Mouse (Mus musculus) macrophage (primary cell): ENCODE results near the gene Aasdh. TPM values are rescaled to one million over a fixed set of nuclear protein-coding genes. Genes with fewer than 3 reads are reported as not detected.

Experiments
- H3K27ac ChIP-seq: fragments of 350-480 bp; formaldehyde crosslinking; 2 replicates; pipeline ENCODE4 v1.9.0; 2021
- H3K36me3 ChIP-seq: fragments of 350-480 bp; formaldehyde crosslinking; 2 replicates; pipeline ENCODE4 v1.9.0; 2021; ENCODE audit errors: inconsistent target
- H3K4me3 ChIP-seq: fragments of 350-480 bp; formaldehyde crosslinking; 2 replicates; pipeline ENCODE4 v1.9.0; 2021; ENCODE audit errors: inconsistent target
- H3K79me2 ChIP-seq: fragments of 350-480 bp; formaldehyde crosslinking; 2 replicates; pipeline ENCODE4 v1.9.0; 2021; ENCODE audit errors: inconsistent target
- WGBS: methylation state at CpG from one replicate; pipeline ENCODE4 v1.1.7; 2026; ENCODE audit warnings: inconsistent platforms; ENCODE audit not compliant: missing documents; 5-methylcytosine and 5-hydroxymethylcytosine counted together
- polyA plus RNA-seq: library from polyadenylated mRNA; stranded (reverse); fragments of 250-400 nt; gene quantifications from 3 replicates; pipeline ENCODE4 v1.2.4, GENCODE M21; 2018; ENCODE audit warnings: inconsistent platforms
- total RNA-seq, 78 experiments: library from RNA; depleted of rRNA; stranded (reverse); fragments of 250-400 nt; gene quantifications; 1 replicate in 9 of 78; 2 replicates in 24 of 78; 3 replicates in 43 of 78; 4 replicates in 2 of 78; pipeline ENCODE4 v1.2.4; 2018; ENCODE audit warnings: inconsistent platforms in 56 of 78

Aasdh gene
- total RNA-seq (2018; cell fraction: chromatin; rRNA removed), result 100 to 1,000 TPM in 1 of 26 experiments, 10 to 100 TPM in 25; 17.6 to 103 (median 53.9) TPM
- total RNA-seq (2018; cell fraction: cytosol; rRNA removed), result 1 to 10 TPM; 2.1 to 8.2 (median 4.8) TPM
- 10 to 100 TPM in 25 of 26 experiments, 1 to 10 TPM in 1; 8.7 to 65.7 (median 35.5) TPM for total RNA-seq (2018; cell fraction: nucleus; rRNA removed)
- polyA plus RNA-seq, result 2.9 to 8.2 TPM (median 7.4 TPM) in 3 replicates

GRCm38 (mm10) chr5:76905405-76906154 is at the start of gene Aasdh:
Aasdh (minus strand) TSS chr5:76905514.
- Histone ChIP-seq H3K27ac (peak within 1 kb of the TSS; percentile 74), H3K79me2 (no peaks in the 10 kb centered on the region), H3K4me3 (peak within 1 kb of the TSS; percentile 87), H3K36me3 (no peaks in the 10 kb centered on the region)
- WGBS, result under 1% methylated on average over 47 of the region's 47 CpGs

GRCm38 (mm10) chr5:76954271-76954900 is 49.1 kb upstream of the Aasdh start:
- peaks cover 26% of the 10 kb centered on the region for H3K36me3 ChIP-seq
- H3K79me2 ChIP-seq, result peaks cover 59% of the 10 kb centered on the region
- H3K4me3 ChIP-seq, result no peak overlapping the region
- 50% methylated on average over 6 of the region's 6 CpGs for WGBS
- no peak overlapping the region; the same call in 1 of the 2 replicates for H3K27ac ChIP-seq

DNA sequence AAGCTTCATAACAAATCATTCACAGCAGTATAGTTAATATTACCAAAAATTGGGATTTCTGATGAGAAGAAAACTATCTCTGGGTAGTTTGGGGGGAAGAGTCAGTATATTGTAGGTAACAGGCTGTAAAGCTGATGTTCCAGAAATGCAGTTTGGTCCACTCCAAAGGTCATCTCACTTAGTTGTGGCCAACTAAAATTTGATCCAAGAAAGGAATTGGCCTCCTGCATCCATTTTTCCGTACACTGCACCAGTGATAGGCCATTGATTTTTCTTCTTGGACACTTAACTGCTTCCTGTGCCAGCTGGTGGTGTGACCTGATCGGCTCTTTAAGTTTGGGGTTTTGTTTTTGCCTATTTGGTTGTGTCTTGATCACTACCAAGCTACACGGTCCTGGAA is 48.5 kb upstream of the Aasdh start:
- WGBS, result 79% methylated on average over 3 of the region's 3 CpGs

DNA sequence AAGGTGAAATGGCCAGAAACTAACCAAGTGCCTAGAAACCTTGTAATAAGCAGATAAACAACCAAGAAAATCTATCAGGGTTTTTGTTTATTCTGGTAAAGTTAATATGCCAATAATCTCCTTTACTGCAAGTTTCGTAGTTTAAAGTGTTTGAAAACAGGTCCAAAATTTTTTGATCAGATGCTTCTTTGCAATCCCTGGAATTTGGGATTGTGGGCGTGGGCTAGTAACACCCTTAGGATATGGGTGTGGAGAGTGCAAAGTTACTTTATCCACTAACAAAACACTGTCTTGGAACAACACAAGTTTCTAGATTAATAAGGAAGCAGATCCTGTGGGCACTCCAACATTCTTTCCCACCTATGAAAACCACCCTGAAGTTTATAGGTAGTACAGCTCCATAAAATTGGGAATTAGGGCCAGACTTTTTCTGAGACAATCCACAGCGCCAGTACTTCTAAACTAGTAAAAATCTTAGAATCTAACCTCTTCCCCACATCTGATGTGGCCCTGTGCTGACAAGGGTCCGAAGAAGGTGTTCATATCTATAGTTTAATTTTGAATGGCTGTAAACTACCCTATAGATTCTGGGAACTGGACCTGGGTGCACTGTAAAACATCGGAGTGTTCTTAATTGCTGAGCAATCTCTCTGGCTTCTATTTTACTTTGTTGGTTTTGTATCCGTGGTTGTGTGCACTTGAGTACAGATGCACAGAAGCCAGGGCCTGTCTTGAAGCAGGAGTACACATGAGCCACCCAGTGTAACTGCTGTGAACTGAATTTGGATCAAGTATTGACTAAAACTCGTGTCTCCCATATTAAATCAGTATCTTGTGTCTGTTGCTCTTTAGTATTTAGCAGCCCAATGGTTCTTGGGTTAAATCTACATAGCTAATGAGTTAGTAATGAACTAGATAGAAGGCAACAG is 47.1 kb upstream of the Aasdh start:
- Histone ChIP-seq H3K36me3 (peaks cover 10% of the 10 kb centered on the region), H3K4me3 (peak overlapping the region; percentile 79), H3K79me2 (peaks cover 79% of the 10 kb centered on the region), H3K27ac (peak overlapping the region; percentile 53)
- 4% methylated on average over 7 of the region's 7 CpGs for WGBS

More for the DNA sequence above, 48.5 kb upstream of the Aasdh start:
- Histone ChIP-seq H3K4me3 (no peak overlapping the region), H3K27ac (no peak overlapping the region), H3K36me3 (peaks cover 23% of the 10 kb centered on the region), H3K79me2 (peaks cover 65% of the 10 kb centered on the region)

DNA sequence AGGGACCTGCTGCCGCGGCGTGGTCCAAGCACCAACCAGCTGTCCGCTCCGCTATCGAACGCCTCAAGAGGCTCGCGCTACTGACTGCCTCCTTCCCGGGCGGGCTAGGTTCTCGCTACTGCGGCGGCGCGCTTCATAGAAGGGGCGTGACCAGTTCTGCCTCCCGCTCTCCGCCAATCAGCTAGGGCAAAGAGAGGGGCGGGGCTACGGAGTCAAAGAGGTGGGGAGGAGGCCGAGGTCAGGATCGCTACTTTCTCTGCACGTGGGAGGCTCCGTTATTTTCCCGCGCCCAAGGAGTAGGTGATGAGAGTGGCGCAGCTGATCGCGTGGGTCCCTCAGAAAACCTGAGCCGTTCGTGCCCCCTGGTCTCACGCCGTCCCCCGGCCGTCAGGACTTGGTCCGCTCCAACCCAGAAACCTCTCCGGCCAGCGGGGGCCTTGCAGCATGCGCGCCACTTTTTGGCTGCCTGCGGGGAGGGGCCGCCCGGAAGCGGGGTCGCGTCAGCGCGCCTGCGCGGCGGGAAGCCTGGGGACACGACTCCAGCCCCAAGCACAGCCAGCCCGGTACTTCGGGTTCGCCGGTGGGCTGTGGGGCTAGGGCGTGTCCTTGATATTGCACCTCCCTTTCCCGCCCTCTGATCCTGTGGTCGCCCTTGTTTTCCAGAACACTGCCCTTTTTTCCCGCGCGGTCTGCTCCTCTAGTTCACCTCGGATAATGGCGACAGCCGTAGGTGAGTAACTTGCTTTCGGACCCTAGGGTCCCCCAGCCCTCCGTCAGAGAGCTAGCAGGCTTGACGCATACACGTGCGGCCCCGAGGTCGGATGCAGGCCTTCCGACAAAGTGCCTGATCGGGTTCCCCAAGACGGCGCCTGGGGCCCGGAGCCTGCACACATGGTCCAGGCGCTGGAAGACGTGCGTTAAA is 46.1 kb upstream of the Aasdh start, which contains the start of the genes Paics and Ppat:
Gene Paics (plus strand): TSS at position 202 of the 922 bp plus-strand sequence.
Gene Ppat (minus strand): TSS at position 473 of the 922 bp plus-strand sequence.
- peaks cover 89% of the 10 kb centered on the region for H3K79me2 ChIP-seq
- WGBS, result 2% methylated on average over 76 of the region's 81 CpGs
- peak within 1 kb of the TSS; percentile 79 for H3K4me3 ChIP-seq
- H3K36me3 ChIP-seq, result no peaks in the 10 kb centered on the region
- peak within 1 kb of the TSS; percentile 53 for H3K27ac ChIP-seq

DNA sequence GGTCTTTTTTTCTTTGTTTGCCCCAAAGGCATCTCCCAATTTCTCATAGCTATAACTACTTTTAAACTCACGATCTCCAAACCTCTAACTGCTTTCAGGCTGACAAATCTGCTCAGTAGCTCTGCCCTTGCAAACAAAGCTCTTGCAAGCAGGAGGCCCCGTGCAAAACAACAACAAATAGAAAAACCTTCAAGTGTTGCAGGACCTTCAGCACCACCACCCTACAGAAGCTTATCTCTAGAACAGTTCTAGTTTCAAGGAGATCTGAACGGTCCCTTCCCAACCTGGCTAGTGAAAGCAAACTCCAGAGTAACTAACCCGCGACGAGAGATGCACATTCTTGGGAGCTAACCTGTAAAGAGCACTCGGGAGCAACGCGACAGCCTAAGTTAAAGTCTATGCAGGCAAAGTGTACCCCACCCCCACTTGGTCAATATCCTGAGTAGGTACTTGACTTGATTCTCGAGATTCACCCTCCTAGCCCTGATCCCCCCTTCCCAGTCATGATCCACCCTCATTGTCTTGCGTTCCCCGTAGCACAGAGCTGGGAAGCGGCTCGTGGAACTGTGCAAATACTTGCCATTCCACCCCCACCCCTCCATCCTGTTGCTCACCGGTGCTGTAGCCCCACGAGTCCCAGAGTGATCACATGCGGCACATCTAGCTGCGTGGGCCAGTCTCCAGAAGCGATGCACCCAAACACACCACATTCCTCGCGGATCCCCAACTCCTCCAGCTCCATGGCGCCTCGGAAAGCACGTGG is 45.2 kb upstream of the Aasdh start:
- peak overlapping the region; percentile 35 for H3K27ac ChIP-seq
- H3K4me3 ChIP-seq, result peak overlapping the region; percentile 79
- H3K79me2 ChIP-seq, result peaks cover 89% of the 10 kb centered on the region
- WGBS, result 0% methylated on average over 24 of the region's 24 CpGs
- H3K36me3 ChIP-seq, result no peaks in the 10 kb centered on the region

DNA sequence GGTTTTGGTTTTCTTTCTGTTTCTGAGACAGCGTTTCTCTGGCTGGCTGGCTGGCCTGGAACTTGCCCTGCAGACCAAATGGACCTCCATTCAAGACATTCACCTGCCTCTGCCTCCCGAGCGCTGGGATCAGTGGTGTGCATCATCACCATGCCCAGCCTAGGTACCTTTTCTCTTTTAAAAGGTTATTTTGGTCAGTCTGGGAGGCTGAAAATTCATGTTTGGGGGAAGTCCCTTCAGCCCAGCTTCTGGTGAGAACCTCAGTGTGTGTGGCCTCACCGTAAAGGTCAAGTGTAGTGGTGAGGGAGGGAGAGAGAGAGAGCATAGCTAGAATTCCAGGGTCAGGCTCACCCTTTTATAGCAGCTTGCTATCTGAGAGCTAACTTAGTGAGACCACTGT is 42.4 kb upstream of the Aasdh start:
- no peak overlapping the region for H3K27ac ChIP-seq
- 70% methylated on average over 4 of the region's 4 CpGs for WGBS
- no peaks in the 10 kb centered on the region for H3K36me3 ChIP-seq
- no peak overlapping the region for H3K4me3 ChIP-seq
- peaks cover 91% of the 10 kb centered on the region for H3K79me2 ChIP-seq

DNA sequence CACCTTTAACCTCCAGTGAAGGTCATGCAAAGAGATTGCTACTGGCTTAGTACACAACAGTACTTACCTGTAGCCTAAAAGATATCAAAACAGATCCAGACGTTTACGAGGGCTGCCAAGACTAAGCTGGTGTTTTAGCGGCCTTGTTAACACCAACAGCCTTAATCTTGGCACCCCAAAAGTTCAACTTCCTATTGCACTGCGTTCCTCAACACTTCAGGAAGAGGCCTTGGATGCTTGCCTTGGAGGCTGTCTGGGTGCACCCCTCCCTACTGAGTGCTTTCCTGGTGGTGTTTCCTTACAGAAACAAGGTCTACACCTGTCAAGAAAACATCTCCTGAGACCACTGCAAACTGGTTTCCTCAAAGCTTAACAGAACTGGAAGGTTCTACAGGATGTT is 41.8 kb upstream of the Aasdh start:
- no peak overlapping the region for H3K27ac ChIP-seq
- H3K4me3 ChIP-seq, result no peak overlapping the region
- no peaks in the 10 kb centered on the region for H3K36me3 ChIP-seq
- H3K79me2 ChIP-seq, result peaks cover 90% of the 10 kb centered on the region
- WGBS, result 14% methylated on average over 4 of the region's 4 CpGs

GRCm38 (mm10) chr5:76945678-76946033 is 40.3 kb upstream of the Aasdh start:
- 100% methylated on average over 2 of the region's 2 CpGs for WGBS
- Histone ChIP-seq H3K27ac (no peak overlapping the region), H3K79me2 (peaks cover 99% of the 10 kb centered on the region), H3K36me3 (no peaks in the 10 kb centered on the region), H3K4me3 (no peak overlapping the region)

GRCm38 (mm10) chr5:76944965-76945677 is 39.8 kb upstream of the Aasdh start:
- Histone ChIP-seq H3K79me2 (peaks cover 97% of the 10 kb centered on the region), H3K4me3 (no peak overlapping the region), H3K27ac (no peak overlapping the region), H3K36me3 (no peaks in the 10 kb centered on the region)
- 67% methylated on average over 6 of the region's 6 CpGs for WGBS

DNA sequence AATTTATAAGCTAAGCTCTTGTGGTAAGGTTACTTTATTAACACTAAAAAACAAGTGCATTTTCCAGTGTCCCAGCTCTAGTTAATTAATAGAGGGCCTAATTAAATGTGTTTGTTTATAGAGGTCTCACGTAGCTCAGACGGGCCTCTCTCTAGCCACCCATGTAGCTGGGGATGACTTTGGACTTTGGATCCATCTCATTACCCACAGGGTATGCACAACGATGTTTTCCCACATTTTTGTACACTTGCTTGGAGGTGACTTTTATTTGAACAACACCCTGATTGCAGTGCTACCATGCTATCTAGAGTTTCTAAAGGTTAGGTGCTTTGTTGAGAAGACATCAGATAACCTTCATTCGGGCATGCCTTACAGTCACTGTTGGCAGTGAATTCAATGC is 37.2 kb upstream of the Aasdh start:
- H3K79me2 ChIP-seq, result peaks cover 71% of the 10 kb centered on the region
- H3K36me3 ChIP-seq, result no peaks in the 10 kb centered on the region
- no peak overlapping the region for H3K27ac ChIP-seq
- H3K4me3 ChIP-seq, result no peak overlapping the region
- 96% methylated on average over 4 of the region's 4 CpGs for WGBS

- H3K27ac ChIP-seq, result no peak overlapping the region
- H3K79me2 ChIP-seq, result peaks cover 66% of the 10 kb centered on the region
- H3K36me3 ChIP-seq, result no peaks in the 10 kb centered on the region
- 90% methylated on average over 4 of the region's 4 CpGs for WGBS
- no peak overlapping the region for H3K4me3 ChIP-seq
Measured at GRCm38 (mm10) chr5:76941975-76942374, 36.7 kb upstream of the Aasdh start.
